Mouse (Mus musculus): ENCODE data around the gene Cpne6. TPM values are rescaled to one million over a fixed set of nuclear protein-coding genes. Genes with fewer than 3 reads are reported as not detected.

Cpne6 gene
- not detected in 2 replicates for polyA plus RNA-seq (2011; ENCODE audit: insufficient read depth, insufficient read length, low read depth, missing spikeins)

DNA sequence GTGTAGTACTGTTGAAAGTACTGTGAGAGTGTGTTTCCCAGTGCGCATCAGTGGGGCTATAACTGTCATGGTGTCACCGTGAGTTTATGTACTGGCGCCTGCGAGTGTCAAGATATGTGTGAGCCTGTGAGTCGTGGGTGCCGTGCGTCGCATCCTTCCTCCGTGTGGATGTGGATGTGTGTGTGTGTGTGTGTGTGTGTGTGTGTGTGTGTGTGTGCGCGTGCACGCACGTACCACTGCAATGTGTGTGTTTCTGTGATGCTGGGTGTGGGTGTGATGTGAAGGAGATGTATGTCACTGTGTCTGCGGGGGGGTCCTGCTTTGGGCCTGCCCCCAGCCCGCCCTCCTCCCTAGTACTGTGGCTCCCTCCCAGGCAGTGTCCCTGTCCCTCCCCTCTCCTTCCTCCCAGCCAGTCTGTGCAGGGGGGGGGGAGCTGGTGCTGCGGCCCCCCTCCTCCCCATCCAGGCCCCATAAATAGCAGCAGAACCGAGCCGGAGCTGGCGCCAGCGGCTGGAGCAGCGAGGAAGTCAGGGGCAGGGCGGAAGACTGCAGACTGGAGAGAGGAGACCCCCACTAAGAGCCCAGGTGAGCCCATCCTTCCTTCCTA lies at the start of gene Cpne6:
TSS of gene Cpne6 (plus strand) at position 321 of the 607 bp plus-strand sequence.
- no peaks in the 10 kb centered on the region for H3K36me3 ChIP-seq (ENCODE audit: control insufficient read depth, insufficient read depth, low read length, poor library complexity, severe bottlenecking)
- H3K4me3 ChIP-seq (ENCODE audit: low read depth, low read length) = no peak within 1 kb of the TSS
- TF ChIP-seq CTCF (IDR thresholded peaks at IDR 0.05; ENCODE audit: low read depth, low read length) = no peak
- TF ChIP-seq EP300 (IDR thresholded peaks at IDR 0.05; ENCODE audit: insufficient read depth, low read depth, low read length) = no peak
- TF ChIP-seq POLR2A (IDR thresholded peaks at IDR 0.05; ENCODE audit: insufficient read depth, low read length) = no peak
- no peaks in the 10 kb centered on the region for H3K27me3 ChIP-seq (ENCODE audit: control insufficient read depth, insufficient read depth, low read length, poor library complexity, severe bottlenecking)
- H3K9me3 ChIP-seq (replicated peaks; ENCODE audit: control insufficient read depth, insufficient read depth, low read length, poor library complexity, severe bottlenecking) = no peaks in the 10 kb centered on the region
- peaks cover 2% of the 10 kb centered on the region for H3K4me1 ChIP-seq (ENCODE audit: control insufficient read depth, insufficient read depth, low read length)
- H3K27ac ChIP-seq (ENCODE audit: insufficient read depth, low read length) = no peak within 1 kb of the TSS
- no peak within 1 kb of the TSS for H3K9ac ChIP-seq (ENCODE audit: low read depth, poor library complexity, severe bottlenecking)

DNA sequence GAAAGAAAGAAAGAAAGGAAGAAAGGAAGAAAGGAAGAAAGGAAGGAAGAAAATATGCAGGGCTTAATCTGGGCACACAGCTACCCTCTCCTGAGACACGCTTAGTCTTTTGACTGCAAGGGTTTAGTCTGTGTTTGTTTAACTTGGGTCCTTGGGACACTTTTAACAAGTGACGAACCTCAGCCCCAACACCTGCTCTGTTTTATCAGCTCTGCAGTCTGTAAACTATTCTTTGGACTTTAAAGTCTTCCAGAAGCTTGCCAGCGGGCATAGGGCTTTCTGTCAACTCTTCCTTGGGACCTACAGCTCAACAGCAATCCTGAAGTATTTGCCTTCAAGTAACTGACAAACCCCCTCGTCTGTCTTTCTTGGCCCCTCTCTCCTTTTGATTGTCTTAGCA lies 48.5 kb upstream of the Cpne6 start:
- Histone ChIP-seq H3K4me1 (ENCODE audit: control insufficient read depth, insufficient read depth, low read length) (peaks cover 3% of the 10 kb centered on the region), H3K9ac (ENCODE audit: low read depth, poor library complexity, severe bottlenecking) (no peak overlapping the region), H3K9me3 (replicated peaks; ENCODE audit: control insufficient read depth, insufficient read depth, low read length, poor library complexity, severe bottlenecking) (no peaks in the 10 kb centered on the region), H3K36me3 (ENCODE audit: control insufficient read depth, insufficient read depth, low read length, poor library complexity, severe bottlenecking) (no peaks in the 10 kb centered on the region), H3K27ac (ENCODE audit: insufficient read depth, low read length) (no peak overlapping the region), H3K27me3 (ENCODE audit: control insufficient read depth, insufficient read depth, low read length, poor library complexity, severe bottlenecking) (no peaks in the 10 kb centered on the region), H3K4me3 (ENCODE audit: low read depth, low read length) (no peak overlapping the region)
- no peak for TF ChIP-seq CTCF (IDR thresholded peaks at IDR 0.05; ENCODE audit: low read depth, low read length)
- no peak for TF ChIP-seq POLR2A (IDR thresholded peaks at IDR 0.05; ENCODE audit: insufficient read depth, low read length)
- TF ChIP-seq EP300 (IDR thresholded peaks at IDR 0.05; ENCODE audit: insufficient read depth, low read depth, low read length) = no peak

DNA sequence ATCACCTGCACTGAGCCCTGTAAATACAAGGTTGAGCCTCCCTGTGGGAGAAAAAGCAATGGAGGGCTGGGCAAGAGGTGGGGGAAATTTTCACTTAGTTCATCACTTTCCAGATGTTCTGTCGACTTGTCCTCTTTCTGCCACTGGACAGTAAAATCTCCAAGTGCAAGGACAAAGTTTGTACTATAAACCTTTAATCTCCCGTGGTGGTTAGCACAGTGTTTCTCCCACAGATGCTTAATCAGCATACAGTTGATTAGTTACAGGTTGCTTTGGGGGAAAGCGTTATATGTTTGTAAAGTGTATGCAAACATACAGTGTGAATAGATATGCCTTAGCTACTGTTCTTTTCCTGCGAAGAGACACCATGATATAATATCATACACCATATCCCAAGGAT lies 43.8 kb upstream of the Cpne6 start:
- H3K27ac ChIP-seq (ENCODE audit: insufficient read depth, low read length) = no peak overlapping the region
- no peak for TF ChIP-seq CTCF (IDR thresholded peaks at IDR 0.05; ENCODE audit: low read depth, low read length)
- TF ChIP-seq EP300 (IDR thresholded peaks at IDR 0.05; ENCODE audit: insufficient read depth, low read depth, low read length) = no peak
- no peak for TF ChIP-seq POLR2A (IDR thresholded peaks at IDR 0.05; ENCODE audit: insufficient read depth, low read length)
- no peaks in the 10 kb centered on the region for H3K36me3 ChIP-seq (ENCODE audit: control insufficient read depth, insufficient read depth, low read length, poor library complexity, severe bottlenecking)
- H3K27me3 ChIP-seq (ENCODE audit: control insufficient read depth, insufficient read depth, low read length, poor library complexity, severe bottlenecking) = no peaks in the 10 kb centered on the region
- no peak overlapping the region for H3K4me3 ChIP-seq (ENCODE audit: low read depth, low read length)
- H3K9ac ChIP-seq (ENCODE audit: low read depth, poor library complexity, severe bottlenecking) = no peak overlapping the region
- H3K4me1 ChIP-seq (ENCODE audit: control insufficient read depth, insufficient read depth, low read length) = peaks cover 1% of the 10 kb centered on the region
- no peaks in the 10 kb centered on the region for H3K9me3 ChIP-seq (replicated peaks; ENCODE audit: control insufficient read depth, insufficient read depth, low read length, poor library complexity, severe bottlenecking)

DNA sequence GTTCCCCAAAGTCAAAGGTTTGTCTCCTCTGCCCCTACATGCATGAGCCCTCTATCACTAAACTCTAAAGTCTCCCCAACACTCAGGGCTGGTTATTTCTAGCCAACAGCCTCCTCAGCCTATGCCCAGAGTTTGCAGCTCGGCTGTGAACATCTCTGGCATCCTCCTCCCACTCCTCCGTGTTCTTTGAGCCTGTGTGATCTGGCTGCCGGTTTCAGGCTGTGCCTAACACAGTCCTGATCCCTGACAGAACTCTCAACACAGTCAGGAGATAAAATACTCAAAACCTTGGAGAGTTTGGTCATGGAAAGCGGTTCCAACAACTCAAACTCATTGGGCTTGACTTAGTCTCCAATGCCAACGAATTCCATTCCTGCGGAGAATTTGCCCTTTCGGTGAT lies 43.1 kb upstream of the Cpne6 start:
- H3K9me3 ChIP-seq (replicated peaks; ENCODE audit: control insufficient read depth, insufficient read depth, low read length, poor library complexity, severe bottlenecking) = no peaks in the 10 kb centered on the region
- peaks cover 5% of the 10 kb centered on the region for H3K4me1 ChIP-seq (ENCODE audit: control insufficient read depth, insufficient read depth, low read length)
- no peak overlapping the region for H3K4me3 ChIP-seq (ENCODE audit: low read depth, low read length)
- H3K27me3 ChIP-seq (ENCODE audit: control insufficient read depth, insufficient read depth, low read length, poor library complexity, severe bottlenecking) = no peaks in the 10 kb centered on the region
- no peak overlapping the region for H3K9ac ChIP-seq (ENCODE audit: low read depth, poor library complexity, severe bottlenecking)
- H3K36me3 ChIP-seq (ENCODE audit: control insufficient read depth, insufficient read depth, low read length, poor library complexity, severe bottlenecking) = no peaks in the 10 kb centered on the region
- H3K27ac ChIP-seq (ENCODE audit: insufficient read depth, low read length) = no peak overlapping the region
- TF ChIP-seq POLR2A (IDR thresholded peaks at IDR 0.05; ENCODE audit: insufficient read depth, low read length) (no peak), EP300 (IDR thresholded peaks at IDR 0.05; ENCODE audit: insufficient read depth, low read depth, low read length) (no peak), CTCF (IDR thresholded peaks at IDR 0.05; ENCODE audit: low read depth, low read length) (no peak)

- Histone ChIP-seq H3K36me3 (ENCODE audit: control insufficient read depth, insufficient read depth, low read length, poor library complexity, severe bottlenecking) (no peaks in the 10 kb centered on the region), H3K27me3 (ENCODE audit: control insufficient read depth, insufficient read depth, low read length, poor library complexity, severe bottlenecking) (no peaks in the 10 kb centered on the region), H3K4me1 (ENCODE audit: control insufficient read depth, insufficient read depth, low read length) (peaks cover 5% of the 10 kb centered on the region), H3K9ac (ENCODE audit: low read depth, poor library complexity, severe bottlenecking) (no peak overlapping the region), H3K4me3 (ENCODE audit: low read depth, low read length) (no peak overlapping the region), H3K9me3 (replicated peaks; ENCODE audit: control insufficient read depth, insufficient read depth, low read length, poor library complexity, severe bottlenecking) (no peaks in the 10 kb centered on the region), H3K27ac (ENCODE audit: insufficient read depth, low read length) (no peak overlapping the region)
- TF ChIP-seq CTCF (IDR thresholded peaks at IDR 0.05; ENCODE audit: low read depth, low read length) (no peak), EP300 (IDR thresholded peaks at IDR 0.05; ENCODE audit: insufficient read depth, low read depth, low read length) (no peak), POLR2A (IDR thresholded peaks at IDR 0.05; ENCODE audit: insufficient read depth, low read length) (no peak)
Measured at GRCm38 (mm10) chr14:55468301-55468741, 41.9 kb upstream of the Cpne6 start.

GRCm38 (mm10) chr14:55469041-55469440 lies 41.2 kb upstream of the Cpne6 start:
- Histone ChIP-seq H3K27me3 (ENCODE audit: control insufficient read depth, insufficient read depth, low read length, poor library complexity, severe bottlenecking) (no peaks in the 10 kb centered on the region), H3K9me3 (replicated peaks; ENCODE audit: control insufficient read depth, insufficient read depth, low read length, poor library complexity, severe bottlenecking) (no peaks in the 10 kb centered on the region), H3K4me1 (ENCODE audit: control insufficient read depth, insufficient read depth, low read length) (peaks cover 5% of the 10 kb centered on the region), H3K9ac (ENCODE audit: low read depth, poor library complexity, severe bottlenecking) (no peak overlapping the region), H3K27ac (ENCODE audit: insufficient read depth, low read length) (no peak overlapping the region), H3K4me3 (ENCODE audit: low read depth, low read length) (no peak overlapping the region), H3K36me3 (ENCODE audit: control insufficient read depth, insufficient read depth, low read length, poor library complexity, severe bottlenecking) (no peaks in the 10 kb centered on the region)
- TF ChIP-seq CTCF (IDR thresholded peaks at IDR 0.05; ENCODE audit: low read depth, low read length) (no peak), POLR2A (IDR thresholded peaks at IDR 0.05; ENCODE audit: insufficient read depth, low read length) (no peak), EP300 (IDR thresholded peaks at IDR 0.05; ENCODE audit: insufficient read depth, low read depth, low read length) (no peak)
